Mouse (Mus musculus) brain, embryonic 14.5 days (tissue): Measurements from ENCODE around the gene Tnfrsf13b.

Experiments used
- CTCF ChIP-seq: fragments of 200-500 bp; IDR thresholded peaks from 2 replicates; pipeline ENCODE4 v1.5.1; 2012; ENCODE audit warnings: inconsistent platforms, mild to moderate bottlenecking, moderate library complexity, borderline replicate concordance; ENCODE audit not compliant: insufficient read depth, insufficient read length; ENCODE audit errors: extremely low read depth
- POLR2A ChIP-seq: fragments of 200-500 bp; IDR thresholded peaks from 2 replicates; pipeline ENCODE4 v1.6.1; 2012; ENCODE audit warnings: mild to moderate bottlenecking, inconsistent platforms, borderline replicate concordance; ENCODE audit not compliant: poor library complexity, insufficient read depth, insufficient read length, severe bottlenecking; ENCODE audit errors: extremely low read depth

- TF ChIP-seq CTCF, result no peak
- no peak for TF ChIP-seq POLR2A
These were observed 53.8 kb downstream of the Tnfrsf13b start for GRCm38 (mm10) chr11:61180361-61180760.
